Mouse (Mus musculus): ENCODE measurements around the gene Asic2. TPM values are rescaled to one million over a fixed set of nuclear protein-coding genes. Genes with fewer than 3 reads are reported as not detected.

Gene Asic2
- total and polyA plus RNA-seq, 2 experiments, result under 0.01 TPM; not detected in 1

- Histone ChIP-seq H3K4me1 (ENCODE audit: control insufficient read depth, insufficient read depth, low read length) (no peaks in the 10 kb centered on the region), H3K79me2 (ENCODE audit: control insufficient read depth, insufficient read depth, low read length) (no peaks in the 10 kb centered on the region), H3K27me3 (ENCODE audit: control insufficient read depth, insufficient read depth, low read length) (no peaks in the 10 kb centered on the region), H3K36me3 (ENCODE audit: control insufficient read depth, insufficient read depth, low read length) (no peaks in the 10 kb centered on the region), H3K4me3 (ENCODE audit: insufficient read depth, low read depth, low read length) (no peak overlapping the region), H3K27ac (replicated peaks; ENCODE audit: insufficient read depth, low read depth, low read length) (no peak overlapping the region), H3K9ac (ENCODE audit: low read depth, low read length) (no peak overlapping the region)
- TF ChIP-seq POLR2A (IDR thresholded peaks at IDR 0.05; ENCODE audit: extremely low read depth, insufficient read depth, low read length), result no peak
- TF ChIP-seq CTCF (IDR thresholded peaks at IDR 0.05; ENCODE audit: low read depth, low read length), result no peak
- WGBS, result 50% methylated on average over 4 of the region's 4 CpGs
- no peak for DNase-seq (ENCODE audit: extremely low read depth, low read depth, low spot score)
Measured at GRCm38 (mm10) chr11:81411251-81411650, 557.0 kb downstream of the Asic2 start.

GRCm38 (mm10) chr11:81405951-81406350 is 562.3 kb downstream of the Asic2 start:
- Histone ChIP-seq H3K27ac (replicated peaks; ENCODE audit: insufficient read depth, low read depth, low read length) (no peak overlapping the region), H3K79me2 (ENCODE audit: control insufficient read depth, insufficient read depth, low read length) (no peaks in the 10 kb centered on the region)
- 93% methylated on average over 2 of the region's 2 CpGs for WGBS

GRCm38 (mm10) chr11:81402263-81402662 is 566.0 kb downstream of the Asic2 start:
- 80% methylated on average over 8 of the region's 8 CpGs for WGBS

More at GRCm38 (mm10) chr11:81405951-81406350, 562.3 kb downstream of the Asic2 start:
- H3K4me1 ChIP-seq (ENCODE audit: control insufficient read depth, insufficient read depth, low read length), result no peaks in the 10 kb centered on the region
- 0 out of 2 replicates have a peak, but pooled peaks cover 2% of the 10 kb centered on the region for H3K27me3 ChIP-seq (ENCODE audit: control insufficient read depth, insufficient read depth, low read length)
- no peak for TF ChIP-seq CTCF (IDR thresholded peaks at IDR 0.05; ENCODE audit: low read depth, low read length)
- no peak for TF ChIP-seq POLR2A (IDR thresholded peaks at IDR 0.05; ENCODE audit: extremely low read depth, insufficient read depth, low read length)
- DNase-seq (ENCODE audit: extremely low read depth, low read depth, low spot score), result no peak
- H3K4me3 ChIP-seq (ENCODE audit: insufficient read depth, low read depth, low read length), result no peak overlapping the region
- no peak overlapping the region for H3K9ac ChIP-seq (ENCODE audit: low read depth, low read length)
- H3K36me3 ChIP-seq (ENCODE audit: control insufficient read depth, insufficient read depth, low read length), result no peaks in the 10 kb centered on the region

GRCm38 (mm10) chr11:81392855-81393254 is 575.4 kb downstream of the Asic2 start:
- no peak for DNase-seq (ENCODE audit: extremely low read depth, low read depth, low spot score)
- no peaks in the 10 kb centered on the region for H3K36me3 ChIP-seq (ENCODE audit: control insufficient read depth, insufficient read depth, low read length)
- TF ChIP-seq CTCF (IDR thresholded peaks at IDR 0.05; ENCODE audit: low read depth, low read length) (no peak), POLR2A (IDR thresholded peaks at IDR 0.05; ENCODE audit: extremely low read depth, insufficient read depth, low read length) (no peak)
- H3K27ac ChIP-seq (replicated peaks; ENCODE audit: insufficient read depth, low read depth, low read length), result no peak overlapping the region
- H3K79me2 ChIP-seq (ENCODE audit: control insufficient read depth, insufficient read depth, low read length), result no peaks in the 10 kb centered on the region
- WGBS, result 77% methylated on average over 9 of the region's 9 CpGs
- H3K9ac ChIP-seq (ENCODE audit: low read depth, low read length), result no peak overlapping the region
- H3K27me3 ChIP-seq (ENCODE audit: control insufficient read depth, insufficient read depth, low read length), result no peaks in the 10 kb centered on the region
- no peaks in the 10 kb centered on the region for H3K4me1 ChIP-seq (ENCODE audit: control insufficient read depth, insufficient read depth, low read length)
- no peak overlapping the region for H3K4me3 ChIP-seq (ENCODE audit: insufficient read depth, low read depth, low read length)

More at GRCm38 (mm10) chr11:81402263-81402662, 566.0 kb downstream of the Asic2 start:
- H3K79me2 ChIP-seq (ENCODE audit: control insufficient read depth, insufficient read depth, low read length), result no peaks in the 10 kb centered on the region
- H3K27me3 ChIP-seq (ENCODE audit: control insufficient read depth, insufficient read depth, low read length), result peaks cover 8% of the 10 kb centered on the region; the same call in 1 of the 2 replicates
- TF ChIP-seq CTCF (IDR thresholded peaks at IDR 0.05; ENCODE audit: low read depth, low read length), result no peak
- TF ChIP-seq POLR2A (IDR thresholded peaks at IDR 0.05; ENCODE audit: extremely low read depth, insufficient read depth, low read length), result no peak
- DNase-seq (ENCODE audit: extremely low read depth, low read depth, low spot score), result no peak
- no peak overlapping the region for H3K4me3 ChIP-seq (ENCODE audit: insufficient read depth, low read depth, low read length)
- H3K27ac ChIP-seq (replicated peaks; ENCODE audit: insufficient read depth, low read depth, low read length), result no peak overlapping the region
- no peak overlapping the region for H3K9ac ChIP-seq (ENCODE audit: low read depth, low read length)
- no peaks in the 10 kb centered on the region for H3K4me1 ChIP-seq (ENCODE audit: control insufficient read depth, insufficient read depth, low read length)
- no peaks in the 10 kb centered on the region for H3K36me3 ChIP-seq (ENCODE audit: control insufficient read depth, insufficient read depth, low read length)

GRCm38 (mm10) chr11:81386185-81386584 is 582.1 kb downstream of the Asic2 start:
- Histone ChIP-seq H3K27me3 (ENCODE audit: control insufficient read depth, insufficient read depth, low read length) (no peaks in the 10 kb centered on the region; the same call in 1 of the 2 replicates), H3K79me2 (ENCODE audit: control insufficient read depth, insufficient read depth, low read length) (no peaks in the 10 kb centered on the region), H3K36me3 (ENCODE audit: control insufficient read depth, insufficient read depth, low read length) (no peaks in the 10 kb centered on the region), H3K4me3 (ENCODE audit: insufficient read depth, low read depth, low read length) (no peak overlapping the region), H3K4me1 (ENCODE audit: control insufficient read depth, insufficient read depth, low read length) (no peaks in the 10 kb centered on the region), H3K27ac (replicated peaks; ENCODE audit: insufficient read depth, low read depth, low read length) (no peak overlapping the region), H3K9ac (ENCODE audit: low read depth, low read length) (no peak overlapping the region)
- 85% methylated on average over 2 of the region's 2 CpGs for WGBS
- no peak for DNase-seq (ENCODE audit: extremely low read depth, low read depth, low spot score)
- TF ChIP-seq POLR2A (IDR thresholded peaks at IDR 0.05; ENCODE audit: extremely low read depth, insufficient read depth, low read length) (no peak), CTCF (IDR thresholded peaks at IDR 0.05; ENCODE audit: low read depth, low read length) (no peak)

- Histone ChIP-seq H3K27me3 (ENCODE audit: control insufficient read depth, insufficient read depth, low read length) (no peaks in the 10 kb centered on the region; the same call in 1 of the 2 replicates), H3K4me3 (ENCODE audit: insufficient read depth, low read depth, low read length) (no peak overlapping the region), H3K27ac (replicated peaks; ENCODE audit: insufficient read depth, low read depth, low read length) (no peak overlapping the region), H3K9ac (ENCODE audit: low read depth, low read length) (no peak overlapping the region), H3K36me3 (ENCODE audit: control insufficient read depth, insufficient read depth, low read length) (no peaks in the 10 kb centered on the region), H3K79me2 (ENCODE audit: control insufficient read depth, insufficient read depth, low read length) (no peaks in the 10 kb centered on the region), H3K4me1 (ENCODE audit: control insufficient read depth, insufficient read depth, low read length) (no peaks in the 10 kb centered on the region)
- DNase-seq (ENCODE audit: extremely low read depth, low read depth, low spot score), result no peak
- TF ChIP-seq POLR2A (IDR thresholded peaks at IDR 0.05; ENCODE audit: extremely low read depth, insufficient read depth, low read length), result no peak
- no peak for TF ChIP-seq CTCF (IDR thresholded peaks at IDR 0.05; ENCODE audit: low read depth, low read length)
Measured at GRCm38 (mm10) chr11:81385547-81385946, 582.7 kb downstream of the Asic2 start.

Data from liver, adult 2 months (tissue).